11 mouse cellular contexts compared by ENCODE assay signal in genomic region chrX:142778638-142779037, GRCm38 (mm10).
DNase-seq lines count a peak whose midpoint lies in the region; ATAC-seq lines count a peak whose summit lies in the region.
"Had no signal": no experiment of that assay in that cellular context is flagged by ENCODE, and none has a peak within 500 bp of the region (broad histone marks: within the 10 kb centered on the region; RNA-seq: fewer than 3 reads in every experiment).

No protein-coding gene starts in this region.

- no peaks in the 10 kb centered on the region for H3K9me3 ChIP-seq in heart, embryonic 14.5 days (ENCODE audit: control insufficient read depth, low read length)
- H3K9me3 ChIP-seq in liver, embryonic 16.5 days (replicated peaks; ENCODE audit: control insufficient read depth, low read length) = no peaks in the 10 kb centered on the region
- no peaks in the 10 kb centered on the region for H3K9me3 ChIP-seq in forebrain, embryonic 11.5 days (ENCODE audit: control insufficient read depth, low read length)
- H3K9me3 ChIP-seq: forebrain, embryonic 10.5 days had no signal

- H3K27me3 ChIP-seq in heart, embryonic 14.5 days (ENCODE audit: control insufficient read depth, insufficient read depth, low read length) = no peaks in the 10 kb centered on the region
- H3K27me3 ChIP-seq in liver, embryonic 16.5 days (ENCODE audit: control insufficient read depth, insufficient read depth, low read depth, low read length) = no peaks in the 10 kb centered on the region
- peaks cover 5% of the 10 kb centered on the region for H3K27me3 ChIP-seq in forebrain, embryonic 11.5 days (ENCODE audit: control insufficient read depth, insufficient read depth, low read length)

- DNase-seq in ovary, adult 18-20 months (ENCODE audit: low spot score) = peak; percentile 57
- DNase-seq in ovary, postnatal 10 days (ENCODE audit: low spot score) = no peak
- DNase-seq in forebrain, embryonic 11.5 days (ENCODE audit: low spot score) = no peak
- DNase-seq in urinary bladder, adult 18-20 months (ENCODE audit: low spot score in 2 of 2) = no peak
- no peak for DNase-seq in gastrocnemius, postnatal 36 days
- DNase-seq: right cerebral cortex, postnatal 4 days had no signal

- no peak overlapping the region for H3K4me3 ChIP-seq in heart, embryonic 14.5 days (ENCODE audit: control insufficient read depth in 1 of 2, insufficient read depth in 1 of 2, low read depth in 1 of 2, low read length in 2 of 2)
- no peak overlapping the region for H3K4me3 ChIP-seq in liver, embryonic 16.5 days (ENCODE audit: low read depth, low read length)
- H3K4me3 ChIP-seq in forebrain, embryonic 11.5 days (ENCODE audit: low read depth, low read length) = no peak overlapping the region
- H3K4me3 ChIP-seq: forebrain, embryonic 10.5 days had no signal

- intact Hi-C loops in gastrocnemius, postnatal 36 days (cut with DNase I) = no loop called here

- H3K4me2 ChIP-seq in heart, embryonic 14.5 days (ENCODE audit: low read length) = peak overlapping the region; percentile 42
- H3K4me2 ChIP-seq in liver, embryonic 16.5 days (ENCODE audit: low read depth, low read length) = no peak overlapping the region
- H3K4me2 ChIP-seq in forebrain, embryonic 11.5 days (ENCODE audit: low read depth, low read length, severe bottlenecking) = no peak overlapping the region

- peak overlapping the region; percentile 84 to 95 for H3K27ac ChIP-seq in heart, embryonic 14.5 days (replicated peaks in 1 of 2; ENCODE audit: control insufficient read depth in 1 of 2, insufficient read depth in 1 of 2, low read depth in 2 of 2, low read length in 2 of 2)
- H3K27ac ChIP-seq in liver, embryonic 16.5 days (ENCODE audit: low read length) = peak overlapping the region; percentile 24; the same call in 1 of the 2 replicates
- H3K27ac ChIP-seq in forebrain, embryonic 11.5 days (ENCODE audit: low read depth, low read length) = no peak overlapping the region
- H3K27ac ChIP-seq: forebrain, embryonic 10.5 days; kidney, postnatal 0 days had no signal

- 39% methylated on average over 6 of the region's 6 CpGs for WGBS in heart, embryonic 14.5 days
- 30% methylated on average over 6 of the region's 6 CpGs for WGBS in liver, embryonic 16.5 days (ENCODE audit: insufficient replicate concordance)
- 84% methylated on average over 6 of the region's 6 CpGs for WGBS in forebrain, embryonic 11.5 days

- peak; percentile 89 for ATAC-seq in heart, embryonic 14.5 days (ENCODE audit: insufficient number of reproducible peaks, insufficient read depth, low FRiP score, low read depth)
- peak; percentile 98 for ATAC-seq in liver, embryonic 16.5 days (ENCODE audit: low read depth)
- ATAC-seq in activated CD4-positive, CD25-positive, alpha-beta regulatory T cell, adult 4 months = no peak
- no peak for ATAC-seq in forebrain, embryonic 11.5 days (replicated peaks; ENCODE audit: low FRiP score)

- H3K4me1 ChIP-seq in heart, embryonic 14.5 days (ENCODE audit: control insufficient read depth in 2 of 2, insufficient read depth in 2 of 2, low read length in 2 of 2) = peaks cover 5 to 6% of the 10 kb centered on the region in 2 experiments; a peak in 3 of 4 replicates
- H3K4me1 ChIP-seq in liver, embryonic 16.5 days (ENCODE audit: control insufficient read depth, low read depth, low read length) = peaks cover 4% of the 10 kb centered on the region
- H3K4me1 ChIP-seq in forebrain, embryonic 11.5 days (replicated peaks; ENCODE audit: control insufficient read depth, insufficient read depth, low read length) = no peaks in the 10 kb centered on the region

- peaks cover 15% of the 10 kb centered on the region for H3K36me3 ChIP-seq in heart, embryonic 14.5 days (ENCODE audit: control insufficient read depth, insufficient read depth, low read length)
- H3K36me3 ChIP-seq in liver, embryonic 16.5 days (ENCODE audit: control insufficient read depth, insufficient read depth) = no peaks in the 10 kb centered on the region
- no peaks in the 10 kb centered on the region for H3K36me3 ChIP-seq in forebrain, embryonic 11.5 days (ENCODE audit: control insufficient read depth, insufficient read depth, low read length)

- no peak overlapping the region for H3K9ac ChIP-seq in heart, embryonic 14.5 days (ENCODE audit: low read length)
- H3K9ac ChIP-seq in liver, embryonic 16.5 days (ENCODE audit: low read depth, low read length) = no peak overlapping the region
- no peak overlapping the region for H3K9ac ChIP-seq in forebrain, embryonic 11.5 days (ENCODE audit: low read length)

Comparison
In these comparisons a context has a peak if more than half of its experiments do, and no peak if none do; other contexts are left out.
1. ATAC-seq: peak in heart, embryonic 14.5 days (single experiment) and liver, embryonic 16.5 days (single experiment); none in activated CD4-positive, CD25-positive, alpha-beta regulatory T cell, adult 4 months (single experiment) and forebrain, embryonic 11.5 days (single experiment).